Mouse (Mus musculus): ENCODE data around the gene 1810009A15Rik. TPM values are rescaled to one million over a fixed set of nuclear protein-coding genes. Genes with fewer than 3 reads are reported as not detected.

The 1810009A15Rik gene
- polyA plus RNA-seq, 1 experiment from 2014 or later, result 55.6 TPM

DNA sequence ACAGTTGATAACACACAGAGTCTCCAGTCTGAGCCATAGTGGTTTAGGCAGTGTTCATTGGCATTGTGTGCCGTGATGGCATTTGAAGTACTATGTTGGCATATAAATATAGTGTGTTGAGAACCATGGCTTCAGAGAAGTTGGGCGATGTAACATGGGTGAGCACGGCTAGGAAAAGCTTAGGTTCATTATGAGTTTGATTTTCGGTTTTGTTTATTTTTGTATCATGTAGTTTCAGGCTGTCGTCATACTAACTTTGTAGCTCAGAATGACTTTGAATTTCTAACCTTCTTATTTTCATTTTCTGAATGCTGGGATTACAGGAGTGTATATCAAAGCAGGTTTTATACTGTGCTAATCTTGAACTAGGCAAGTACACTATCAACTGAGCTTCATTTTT lies 14.8 kb downstream of the 1810009A15Rik start:
- Histone ChIP-seq H3K9ac (no peak overlapping the region), H3K4me2 (no peak overlapping the region), H3K9me3 (no peaks in the 10 kb centered on the region), H3K4me1 (replicated peaks) (peaks cover 25% of the 10 kb centered on the region), H3K36me3 (peaks cover 64% of the 10 kb centered on the region), H3K27me3 (no peaks in the 10 kb centered on the region), H3K4me3 (no peak overlapping the region), H3K27ac (replicated peaks) (no peak overlapping the region)
- WGBS, result 94% methylated on average over 5 of the region's 5 CpGs
- no peak for ATAC-seq (ENCODE audit: low read depth)

DNA sequence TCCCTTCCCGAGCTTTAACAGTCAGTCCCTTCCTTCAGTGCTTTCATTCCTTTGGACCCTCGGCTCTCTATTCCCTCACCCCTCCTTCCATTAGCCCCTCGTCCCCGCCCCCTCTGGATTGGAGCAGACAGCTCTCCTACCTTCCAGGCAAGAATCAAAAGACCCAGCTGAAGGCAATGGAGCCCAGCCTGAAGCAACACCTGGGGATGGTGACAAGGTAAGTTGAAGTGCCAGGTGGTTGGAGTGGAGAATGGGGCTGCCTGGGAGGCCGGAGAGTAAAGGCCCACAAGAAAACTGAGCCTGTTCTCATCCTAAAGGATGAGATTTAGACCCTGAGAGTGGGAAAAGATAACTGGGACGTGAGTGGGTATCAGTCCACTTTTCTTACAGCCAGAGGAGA lies 19.9 kb downstream of the 1810009A15Rik start:
- no peak overlapping the region for H3K4me2 ChIP-seq
- 90% methylated on average over 6 of the region's 6 CpGs for WGBS
- H3K9me3 ChIP-seq, result no peaks in the 10 kb centered on the region
- no peak for ATAC-seq (ENCODE audit: low read depth)
- no peak overlapping the region for H3K27ac ChIP-seq (replicated peaks)
- H3K4me1 ChIP-seq (replicated peaks), result no peaks in the 10 kb centered on the region
- no peak overlapping the region for H3K9ac ChIP-seq
- H3K4me3 ChIP-seq, result no peak overlapping the region
- H3K27me3 ChIP-seq, result no peaks in the 10 kb centered on the region
- H3K36me3 ChIP-seq, result peaks cover 97% of the 10 kb centered on the region

DNA sequence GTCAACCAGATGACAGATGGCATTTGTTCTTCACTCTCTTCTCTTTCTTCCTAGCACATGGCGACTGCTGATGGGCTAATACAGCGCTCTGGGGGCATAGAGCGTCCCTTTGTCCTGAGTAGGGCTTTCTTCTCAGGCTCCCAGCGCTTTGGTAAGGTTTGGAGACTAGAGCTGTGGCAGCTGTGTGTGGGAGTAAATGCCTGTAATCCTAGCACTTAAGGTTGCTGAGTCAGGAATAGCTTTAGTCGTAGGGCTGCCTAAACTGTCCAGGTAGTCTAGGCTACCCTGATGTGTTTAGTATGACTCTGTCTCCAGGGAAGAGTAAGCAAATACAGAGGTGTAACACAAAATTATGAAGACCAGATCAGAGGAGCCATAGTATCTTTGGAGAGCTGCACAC lies 23.2 kb downstream of the 1810009A15Rik start:
- Histone ChIP-seq H3K9me3 (no peaks in the 10 kb centered on the region), H3K4me2 (no peak overlapping the region), H3K9ac (no peak overlapping the region), H3K27ac (replicated peaks) (no peak overlapping the region), H3K36me3 (peaks cover 100% of the 10 kb centered on the region), H3K4me1 (replicated peaks) (no peaks in the 10 kb centered on the region), H3K4me3 (no peak overlapping the region), H3K27me3 (no peaks in the 10 kb centered on the region)
- WGBS, result 93% methylated on average over 5 of the region's 5 CpGs
- ATAC-seq (ENCODE audit: low read depth), result no peak

DNA sequence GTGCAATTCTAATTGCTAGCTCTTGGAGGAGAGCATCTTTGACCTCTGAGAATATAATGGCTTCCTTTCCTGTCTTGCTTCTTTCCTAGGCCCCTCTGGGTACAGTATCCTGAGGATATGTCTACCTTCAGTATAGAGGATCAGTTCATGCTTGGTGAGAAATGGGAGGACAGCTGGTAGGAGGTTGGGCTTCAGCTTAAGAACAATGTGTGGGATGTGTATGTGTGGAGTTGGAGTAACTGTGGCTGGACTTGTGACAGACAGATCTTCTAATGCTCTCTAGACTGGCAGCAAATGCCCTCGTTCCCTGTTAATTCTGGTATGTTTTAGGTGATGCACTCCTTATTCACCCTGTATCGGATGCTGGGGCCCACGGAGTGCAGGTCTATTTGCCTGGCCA lies 25.6 kb downstream of the 1810009A15Rik start:
- WGBS, result 93% methylated on average over 3 of the region's 3 CpGs
- H3K27ac ChIP-seq (replicated peaks), result no peak overlapping the region
- peaks cover 80% of the 10 kb centered on the region for H3K36me3 ChIP-seq
- H3K4me3 ChIP-seq, result no peak overlapping the region
- H3K9ac ChIP-seq, result no peak overlapping the region
- H3K4me1 ChIP-seq (replicated peaks), result no peaks in the 10 kb centered on the region
- no peaks in the 10 kb centered on the region for H3K9me3 ChIP-seq
- H3K27me3 ChIP-seq, result no peaks in the 10 kb centered on the region
- no peak for ATAC-seq (ENCODE audit: low read depth)
- no peak overlapping the region for H3K4me2 ChIP-seq

DNA sequence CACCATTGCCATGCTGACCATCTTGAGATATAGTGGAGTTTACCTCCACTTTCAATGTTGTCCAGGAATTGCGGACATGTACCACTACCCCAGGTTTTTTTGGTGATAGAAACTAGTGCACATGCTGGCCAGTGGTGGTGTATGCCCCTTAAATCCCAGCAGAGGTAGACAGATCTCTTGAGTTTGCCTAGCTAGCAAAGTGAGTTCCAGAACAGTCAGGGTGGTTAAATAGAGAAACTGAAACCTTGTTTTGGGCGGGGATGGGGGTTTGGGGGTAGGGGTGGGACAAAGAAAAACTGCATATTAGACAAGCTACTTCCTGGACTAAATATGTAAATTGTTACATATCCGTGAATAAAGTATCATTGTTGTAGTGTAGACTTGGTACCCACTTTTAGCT lies 30.3 kb downstream of the 1810009A15Rik start:
- WGBS, result 93% methylated on average over 3 of the region's 3 CpGs
- H3K27me3 ChIP-seq, result no peaks in the 10 kb centered on the region

DNA sequence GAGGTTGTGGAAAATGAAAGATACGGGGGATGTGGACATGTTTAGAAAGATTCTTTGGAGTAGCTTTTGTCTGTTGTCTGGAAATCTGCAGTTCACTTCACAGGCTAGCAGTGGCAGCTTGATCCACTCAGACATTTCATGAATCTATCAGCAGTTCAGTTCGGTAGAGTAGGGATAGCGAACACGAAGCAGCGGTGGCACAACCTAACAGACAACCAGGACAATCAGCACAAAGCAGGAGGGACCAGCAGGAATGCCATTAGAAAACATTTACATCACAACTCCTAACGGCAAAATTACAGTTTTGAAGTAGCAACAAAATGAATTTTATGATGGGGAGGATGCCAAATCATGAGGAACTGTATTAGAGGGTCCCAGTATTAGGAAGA lies 31.0 kb downstream of the 1810009A15Rik start:
- Histone ChIP-seq H3K36me3 (peaks cover 34% of the 10 kb centered on the region), H3K4me1 (replicated peaks) (peaks cover 20% of the 10 kb centered on the region), H3K9ac (peak overlapping the region; percentile 81; the same call in 1 of the 2 replicates), H3K4me2 (peak overlapping the region; percentile 85), H3K27ac (replicated peaks) (peak overlapping the region; percentile 87), H3K9me3 (no peaks in the 10 kb centered on the region), H3K27me3 (no peaks in the 10 kb centered on the region), H3K4me3 (peak overlapping the region; percentile 84)
- peak; percentile 12; the same call in 1 of the 2 replicates for ATAC-seq (ENCODE audit: low read depth)
- WGBS, result 49% methylated on average over 6 of the region's 6 CpGs

More for the DNA sequence above, 30.3 kb downstream of the 1810009A15Rik start:
- no peak for ATAC-seq (ENCODE audit: low read depth)
- Histone ChIP-seq H3K4me1 (replicated peaks) (peaks cover 20% of the 10 kb centered on the region), H3K9me3 (no peaks in the 10 kb centered on the region), H3K9ac (no peak overlapping the region), H3K36me3 (peaks cover 41% of the 10 kb centered on the region), H3K27ac (replicated peaks) (no peak overlapping the region), H3K4me2 (no peak overlapping the region), H3K4me3 (no peak overlapping the region)

DNA sequence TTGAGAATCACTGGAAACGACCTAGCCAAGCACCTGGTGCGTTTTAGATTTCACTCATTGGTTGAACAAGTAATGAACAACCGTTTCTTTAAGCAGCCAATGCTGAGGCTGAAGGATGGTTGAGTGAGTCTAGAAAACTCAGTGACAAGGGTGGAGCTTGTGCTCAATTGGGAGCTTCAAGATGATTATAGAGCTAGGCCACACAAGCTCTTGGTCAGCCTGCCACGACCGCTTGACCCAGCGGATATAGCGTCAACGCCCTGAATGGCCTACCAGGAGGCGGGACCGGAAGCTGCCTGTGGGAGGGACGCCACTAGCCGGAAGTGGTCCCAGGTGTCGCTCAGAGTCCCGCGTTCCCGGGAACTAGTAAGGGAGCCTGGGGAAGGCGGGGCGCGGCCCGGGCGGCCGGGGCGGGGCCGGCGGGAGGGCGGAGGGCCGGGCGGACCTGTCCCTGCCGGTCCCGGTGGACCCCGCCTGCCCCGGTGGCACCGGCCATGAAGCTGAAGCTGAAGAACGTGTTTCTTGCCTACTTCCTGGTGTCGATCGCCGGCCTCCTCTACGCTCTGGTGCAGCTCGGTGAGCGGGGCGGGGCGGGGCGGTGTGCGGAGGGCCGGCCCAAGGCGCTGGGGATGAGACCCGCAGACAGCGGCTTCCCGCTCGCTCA lies 31.6 kb downstream of the 1810009A15Rik start, which contains the start of gene B3gat3:
Gene B3gat3 (plus strand): TSS at position 302 of the 664 bp plus-strand sequence.
- WGBS, result 3% methylated on average over 50 of the region's 50 CpGs

DNA sequence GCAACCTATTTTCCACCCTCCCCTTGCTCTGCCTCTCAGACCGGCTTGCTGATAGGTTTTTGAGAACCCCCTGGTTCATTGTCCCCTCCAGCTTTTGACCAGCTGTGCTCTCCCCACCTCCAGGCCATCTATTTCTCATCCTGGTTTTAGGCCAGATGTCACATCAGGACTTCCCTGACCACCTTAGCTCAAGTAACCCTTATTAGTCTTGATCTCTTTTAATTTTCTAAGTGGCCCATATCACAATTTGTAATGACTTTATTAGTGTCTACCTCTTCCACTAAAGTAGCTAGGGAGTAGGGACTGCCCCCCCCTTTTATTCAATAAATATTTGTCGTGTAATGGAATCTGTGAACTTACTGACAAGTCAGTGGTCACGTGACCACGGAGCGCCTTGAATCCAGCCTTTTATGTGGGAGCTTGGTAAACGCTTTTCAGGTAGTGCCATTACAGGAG lies 32.2 kb downstream of the 1810009A15Rik start:
- Histone ChIP-seq H3K9me3 (no peaks in the 10 kb centered on the region), H3K36me3 (peaks cover 30% of the 10 kb centered on the region), H3K4me1 (replicated peaks) (peaks cover 20% of the 10 kb centered on the region), H3K9ac (peak overlapping the region; percentile 81), H3K4me3 (peak overlapping the region; percentile 84), H3K4me2 (peak overlapping the region; percentile 85), H3K27ac (replicated peaks) (peak overlapping the region; percentile 87), H3K27me3 (no peaks in the 10 kb centered on the region)
- WGBS, result 2% methylated on average over 6 of the region's 6 CpGs
- peak; percentile 23; the same call in 1 of the 2 replicates for ATAC-seq (ENCODE audit: low read depth)

More for the DNA sequence above, 31.6 kb downstream of the 1810009A15Rik start, which contains the start of gene B3gat3:
- Histone ChIP-seq H3K9ac (peak within 1 kb of the TSS; percentile 81), H3K9me3 (no peaks in the 10 kb centered on the region), H3K27me3 (no peaks in the 10 kb centered on the region), H3K4me1 (replicated peaks) (peaks cover 20% of the 10 kb centered on the region), H3K27ac (replicated peaks) (peak within 1 kb of the TSS; percentile 87), H3K4me2 (peak within 1 kb of the TSS; percentile 85), H3K4me3 (peak within 1 kb of the TSS; percentile 84), H3K36me3 (peaks cover 30% of the 10 kb centered on the region)
- peak; percentile 98 for ATAC-seq (ENCODE audit: low read depth)

DNA sequence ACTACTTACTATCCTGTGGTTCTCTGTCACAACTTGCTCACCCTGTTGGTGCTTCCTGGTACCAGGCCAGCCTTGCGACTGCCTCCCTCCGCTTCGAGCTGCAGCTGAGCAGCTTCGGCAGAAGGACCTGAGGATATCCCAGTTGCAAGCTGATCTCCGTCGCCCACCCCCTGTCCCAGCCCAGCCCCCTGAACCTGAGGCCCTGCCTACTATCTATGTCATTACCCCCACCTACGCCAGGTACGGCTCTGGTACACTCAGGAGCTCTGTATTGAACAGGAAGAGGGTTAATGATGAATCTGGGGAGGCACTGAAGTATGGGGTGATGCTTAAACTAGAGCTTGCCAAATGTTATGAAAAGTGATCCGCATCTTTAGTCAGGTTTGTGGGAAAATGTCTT lies 33.1 kb downstream of the 1810009A15Rik start:
- peaks cover 20% of the 10 kb centered on the region for H3K4me1 ChIP-seq (replicated peaks)
- no peaks in the 10 kb centered on the region for H3K27me3 ChIP-seq
- H3K9me3 ChIP-seq, result no peaks in the 10 kb centered on the region
- H3K4me3 ChIP-seq, result no peak overlapping the region
- ATAC-seq (ENCODE audit: low read depth), result no peak
- peak overlapping the region; percentile 85 for H3K4me2 ChIP-seq
- WGBS, result 87% methylated on average over 9 of the region's 9 CpGs
- peak overlapping the region; percentile 81 for H3K9ac ChIP-seq
- peaks cover 30% of the 10 kb centered on the region for H3K36me3 ChIP-seq
- no peak overlapping the region for H3K27ac ChIP-seq (replicated peaks)

DNA sequence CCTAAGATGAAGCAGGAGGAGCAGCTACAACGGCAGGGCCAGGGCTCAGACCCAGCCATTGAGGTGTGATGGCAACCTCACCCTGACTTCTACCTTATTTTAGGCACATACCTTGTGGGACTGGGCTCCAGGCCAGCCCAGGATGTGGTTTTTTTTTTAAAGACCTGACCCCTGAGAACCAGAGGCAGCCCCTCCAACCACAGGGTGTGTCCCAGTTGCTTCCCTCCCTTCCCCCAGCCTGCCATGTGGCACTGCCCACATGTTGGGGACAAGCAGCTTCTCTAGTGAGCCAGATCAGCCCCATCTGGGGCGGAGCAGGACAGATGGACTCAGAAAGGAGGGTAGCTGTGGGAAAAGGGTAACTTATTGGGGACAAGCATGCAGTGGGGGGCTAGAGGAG lies 38.1 kb downstream of the 1810009A15Rik start:
- no peak for ATAC-seq (ENCODE audit: low read depth)
- Histone ChIP-seq H3K4me1 (replicated peaks) (peaks cover 27% of the 10 kb centered on the region), H3K27ac (replicated peaks) (no peak overlapping the region), H3K4me3 (no peak overlapping the region), H3K4me2 (no peak overlapping the region), H3K9me3 (no peaks in the 10 kb centered on the region), H3K27me3 (no peaks in the 10 kb centered on the region), H3K9ac (no peak overlapping the region), H3K36me3 (peaks cover 37% of the 10 kb centered on the region)
- 94% methylated on average over 2 of the region's 2 CpGs for WGBS

DNA sequence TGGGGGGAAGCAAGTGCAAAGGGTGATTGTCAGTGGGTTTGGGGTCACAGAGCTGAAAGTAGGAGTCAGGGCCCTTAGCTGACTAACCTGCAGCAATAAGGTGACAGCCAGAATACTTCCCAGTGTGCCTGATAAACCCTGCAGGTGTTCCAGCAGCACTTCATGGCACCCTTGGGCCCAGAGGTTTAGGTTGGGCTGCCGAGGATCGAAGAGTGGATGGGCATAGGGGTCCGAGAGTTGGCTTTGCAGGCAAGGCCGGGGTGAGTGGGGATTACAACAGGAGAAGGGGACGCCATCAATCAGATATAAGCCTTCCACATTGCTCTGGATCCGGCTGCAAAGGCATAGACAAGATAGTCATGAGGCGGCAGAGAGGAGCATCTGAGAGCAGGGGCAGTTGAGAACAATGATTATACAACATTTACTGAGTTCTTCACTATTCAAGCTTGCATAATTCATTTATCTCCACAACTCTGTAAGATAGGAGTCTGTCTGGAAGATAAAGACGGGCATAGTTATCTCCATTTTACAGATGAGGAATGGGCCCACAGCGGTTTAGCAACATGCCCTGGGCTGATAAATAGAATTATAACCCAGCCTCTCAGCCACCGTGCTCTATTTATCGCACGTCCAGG lies 39.4 kb downstream of the 1810009A15Rik start:
- no peaks in the 10 kb centered on the region for H3K9me3 ChIP-seq
- H3K4me1 ChIP-seq (replicated peaks), result peaks cover 23% of the 10 kb centered on the region
- H3K9ac ChIP-seq, result no peak overlapping the region
- peaks cover 34% of the 10 kb centered on the region for H3K36me3 ChIP-seq
- H3K4me3 ChIP-seq, result no peak overlapping the region
- no peak for ATAC-seq (ENCODE audit: low read depth)
- H3K4me2 ChIP-seq, result no peak overlapping the region
- WGBS, result 86% methylated on average over 12 of the region's 12 CpGs
- H3K27ac ChIP-seq (replicated peaks), result no peak overlapping the region
- no peaks in the 10 kb centered on the region for H3K27me3 ChIP-seq

DNA sequence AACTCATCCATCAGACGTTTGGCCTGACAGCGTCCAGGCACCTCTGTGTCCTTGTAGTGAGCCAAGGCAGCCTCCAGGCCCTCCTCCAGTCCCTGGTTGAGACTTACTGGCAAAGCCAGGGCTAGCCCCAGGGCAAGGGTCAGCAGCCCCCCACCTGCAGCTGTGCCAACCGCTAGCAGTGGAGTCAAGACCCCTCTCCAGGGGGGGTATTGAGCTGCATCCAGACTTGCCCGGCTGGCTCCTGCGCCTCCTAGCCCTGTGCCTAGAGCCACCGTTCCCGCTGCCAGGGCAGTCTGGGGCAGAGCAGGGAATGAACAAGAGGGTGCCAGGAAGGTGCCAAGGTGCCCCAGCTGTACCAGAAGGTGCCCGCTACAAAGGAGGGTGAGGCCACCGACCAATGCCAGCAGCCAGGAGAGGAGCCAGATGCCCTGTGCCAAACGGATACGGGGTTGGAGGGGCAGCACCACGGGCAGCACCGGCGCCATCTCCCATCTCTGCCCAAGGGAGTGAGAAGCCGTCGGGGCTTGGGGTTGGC lies 40.1 kb downstream of the 1810009A15Rik start:
- 18% methylated on average over 16 of the region's 16 CpGs for WGBS
- Histone ChIP-seq H3K4me2 (peak overlapping the region; percentile 71), H3K36me3 (peaks cover 28% of the 10 kb centered on the region), H3K9me3 (no peaks in the 10 kb centered on the region), H3K4me1 (replicated peaks) (peaks cover 23% of the 10 kb centered on the region), H3K4me3 (peak overlapping the region; percentile 54), H3K27me3 (no peaks in the 10 kb centered on the region), H3K27ac (replicated peaks) (peak overlapping the region; percentile 54; the same call in 1 of the 2 replicates), H3K9ac (peak overlapping the region; percentile 79)
- peak; percentile 44; the same call in 1 of the 2 replicates for ATAC-seq (ENCODE audit: low read depth)
